Mouse (Mus musculus) fat pad, adult 2 months (tissue): Measurements from ENCODE around the gene Dynlt1c.
"Not testable (repeated sequence)": the region's sequence is repeated elsewhere in the genome, so short reads cannot be mapped to it uniquely, and the experiment has no call there.

Experiments
- DNase-seq: peaks from one replicate; pipeline ENCODE4 v3.0.0-alpha.2; 2011; ENCODE audit warnings: low read depth, low spot score; ENCODE audit errors: extremely low read depth

Gene Dynlt1c

GRCm38 (mm10) chr17:6601204-6601911, at the start of gene Dynlt1c:
Gene Dynlt1c (plus strand): TSS chr17:6601671.
- DNase-seq = peak; percentile 4

- DNase-seq = not testable (repeated sequence)
Observed at GRCm38 (mm10) chr17:6553798-6554197, 47.7 kb upstream of the Dynlt1c start.

DNA sequence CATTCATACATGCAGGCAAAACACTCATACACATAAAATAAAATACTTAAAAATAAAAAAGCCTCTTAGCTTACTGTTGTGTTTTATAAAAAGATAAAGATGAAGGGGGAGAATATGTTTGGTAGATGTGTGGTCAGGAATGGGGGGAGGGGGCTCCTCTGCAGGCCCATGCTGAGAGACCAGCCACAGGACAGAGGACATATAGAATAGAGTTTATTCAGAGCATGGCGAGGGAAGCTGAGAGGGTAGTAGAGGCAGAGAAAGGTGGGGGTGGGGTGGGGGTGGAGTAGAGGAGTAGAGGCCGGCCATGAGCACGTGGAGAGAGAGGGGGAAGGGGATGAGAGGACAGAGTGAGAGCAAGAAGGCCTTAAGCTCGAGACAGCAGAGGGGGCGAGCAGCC, 47.2 kb upstream of the Dynlt1c start:
- not testable (repeated sequence) for DNase-seq

GRCm38 (mm10) chr17:6559447-6560133, 41.9 kb upstream of the Dynlt1c start:
- DNase-seq = not testable (repeated sequence)

DNA sequence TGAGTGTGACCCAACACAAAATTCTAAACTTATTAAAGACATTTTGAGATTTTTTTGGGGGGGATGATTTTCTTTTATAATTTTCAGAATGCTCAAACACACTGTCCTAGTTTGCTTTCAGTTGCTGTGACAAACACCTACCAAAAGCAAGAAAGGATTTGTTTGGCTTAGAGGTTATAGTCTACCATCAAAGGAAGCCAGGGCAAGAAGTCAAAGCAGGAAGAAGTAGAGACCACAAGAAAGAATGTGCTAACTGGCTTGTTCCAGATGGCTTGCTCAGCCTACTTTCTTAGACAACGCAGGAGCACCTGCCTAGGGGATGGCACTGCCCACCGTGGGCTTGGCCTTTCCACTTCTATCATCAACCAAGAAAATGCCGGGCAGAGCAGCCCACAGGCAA, 36.6 kb upstream of the Dynlt1c start:
- DNase-seq = not testable (repeated sequence)

DNA sequence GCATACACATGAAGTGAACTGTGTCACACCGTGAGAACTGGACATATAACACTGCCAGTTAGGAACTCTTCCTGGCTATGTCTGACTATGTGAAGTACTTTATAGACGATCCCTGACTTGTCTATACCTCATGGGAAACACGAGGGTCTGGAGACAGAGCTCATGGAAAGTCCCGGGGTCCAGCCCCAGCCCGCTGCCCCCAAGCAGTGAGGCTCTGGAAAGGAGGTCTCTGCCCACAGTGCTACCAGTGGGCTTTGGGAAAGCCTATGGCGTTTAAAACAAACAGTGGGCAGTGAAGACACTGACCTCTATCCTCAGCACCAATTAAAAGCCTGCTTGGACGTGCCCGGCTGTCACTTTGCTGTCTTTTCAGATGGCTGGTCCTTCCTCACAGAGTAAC, 33.6 kb upstream of the Dynlt1c start:
- not testable (repeated sequence) for DNase-seq

- DNase-seq = not testable (repeated sequence)
Observed at GRCm38 (mm10) chr17:6571296-6571695, 30.2 kb upstream of the Dynlt1c start.

DNA sequence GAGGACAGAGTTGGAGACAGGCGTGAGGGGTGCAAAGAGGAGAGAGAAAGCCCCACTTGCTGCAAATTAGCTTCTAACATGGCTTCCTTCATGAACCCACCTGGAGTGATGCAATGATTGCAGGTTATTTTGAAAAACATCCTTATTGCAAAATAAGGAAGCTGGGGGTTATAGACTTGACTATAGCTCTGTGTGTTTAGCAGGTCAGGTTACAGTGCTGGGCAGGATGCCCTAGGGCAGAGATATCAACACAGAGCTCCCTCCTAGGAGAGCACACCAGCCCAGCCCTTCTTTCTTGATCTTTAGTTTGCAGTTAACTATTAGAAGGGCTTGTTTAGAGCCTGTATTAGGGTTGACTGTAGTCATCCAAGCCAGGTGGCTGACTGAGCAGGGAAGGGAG, 29.3 kb upstream of the Dynlt1c start:
- DNase-seq = not testable (repeated sequence)

DNA sequence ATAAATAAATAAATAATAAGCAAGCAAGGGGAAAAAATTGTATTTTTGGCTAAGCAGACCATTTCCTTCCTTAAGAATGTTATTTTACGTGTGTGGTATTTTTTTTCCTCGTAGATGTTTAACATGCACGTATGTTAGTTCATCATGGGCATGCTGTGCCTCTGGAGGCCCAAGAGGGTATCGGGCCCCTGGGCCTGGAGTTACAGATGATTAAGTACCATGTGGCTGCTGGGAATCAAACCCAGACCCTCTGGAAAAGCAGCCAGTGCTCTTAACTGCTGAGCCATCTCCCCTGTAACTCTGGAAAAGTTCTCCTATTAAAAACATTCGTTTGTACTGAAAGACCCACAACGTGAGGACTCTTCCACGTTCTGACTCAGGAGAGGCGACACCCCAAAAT, 26.1 kb upstream of the Dynlt1c start:
- DNase-seq = not testable (repeated sequence)

GRCm38 (mm10) chr17:6588672-6589071, 12.8 kb upstream of the Dynlt1c start:
- DNase-seq = not testable (repeated sequence)

DNA sequence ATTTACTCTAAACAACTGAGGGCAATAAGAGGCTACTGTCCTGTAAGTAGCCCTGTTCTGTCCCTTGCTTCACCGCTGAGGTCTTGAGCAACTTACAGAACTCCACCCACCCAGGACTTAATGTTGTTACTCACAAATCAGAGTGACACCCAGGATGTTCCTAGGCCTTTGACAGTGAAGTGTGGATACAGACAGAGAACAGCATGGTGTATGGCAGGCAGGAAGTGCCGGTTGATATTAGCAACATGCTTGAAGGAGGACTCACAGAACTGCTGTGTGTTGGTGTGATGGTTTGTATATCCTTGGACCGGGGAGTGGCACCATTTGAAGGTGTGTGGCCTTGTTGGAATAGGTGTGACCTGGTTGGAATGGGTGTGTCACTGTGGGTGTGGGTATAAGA, 9.4 kb upstream of the Dynlt1c start:
- not testable (repeated sequence) for DNase-seq

DNA sequence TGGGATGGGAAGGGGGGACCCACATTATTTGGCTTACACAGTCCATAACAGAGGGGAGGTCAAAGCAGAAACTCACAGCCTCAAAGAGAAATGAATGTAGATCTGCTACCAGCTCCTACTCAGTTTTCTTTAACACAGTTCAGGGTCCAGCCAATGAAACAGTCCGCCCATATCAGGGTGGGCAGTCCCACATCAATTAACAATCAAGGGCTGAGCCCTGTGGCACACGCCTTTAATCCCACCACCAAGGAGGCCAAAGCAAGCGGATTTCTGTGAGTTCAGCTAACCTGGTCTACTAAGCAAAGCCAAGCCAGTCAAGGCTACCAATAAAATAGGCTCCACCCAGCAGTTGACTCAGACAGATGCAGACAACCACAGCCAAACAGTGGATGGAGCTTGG, 7.6 kb upstream of the Dynlt1c start:
- not testable (repeated sequence) for DNase-seq

DNA sequence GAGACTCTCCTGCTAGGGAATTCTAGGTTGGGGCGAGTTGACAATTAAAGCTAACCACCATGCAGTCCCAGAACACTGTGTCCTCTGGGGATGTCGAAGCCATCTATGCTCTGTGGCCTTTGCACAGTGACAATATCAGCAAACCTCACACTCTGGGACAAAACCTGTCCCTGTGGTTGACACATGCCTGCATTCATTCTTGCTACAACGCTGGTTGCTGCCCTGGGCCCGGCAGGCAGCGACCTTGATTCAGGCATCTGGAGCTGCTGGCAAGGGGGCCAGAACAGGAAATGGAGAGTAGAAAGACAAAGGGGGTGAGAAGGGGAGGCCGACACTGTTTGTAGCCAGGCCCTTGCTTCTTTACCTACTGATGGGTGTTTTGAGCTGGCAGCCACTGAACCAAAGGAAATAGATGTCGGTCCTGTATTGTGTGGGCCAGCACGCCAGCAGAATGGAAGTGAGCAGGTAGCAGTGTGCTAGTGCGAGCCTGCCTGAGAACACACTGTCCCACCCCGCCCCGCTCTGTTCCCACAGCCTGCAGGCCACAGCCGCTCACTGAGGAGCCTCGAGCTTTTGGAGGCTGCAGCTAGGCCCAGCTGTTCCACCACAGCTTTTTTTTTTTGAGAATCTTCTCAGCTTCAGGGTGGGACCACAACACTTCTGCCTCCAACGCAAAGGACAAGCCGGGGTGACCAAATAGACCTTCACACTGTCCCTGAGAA, 5.5 kb upstream of the Dynlt1c start:
- DNase-seq = not testable (repeated sequence)

DNA sequence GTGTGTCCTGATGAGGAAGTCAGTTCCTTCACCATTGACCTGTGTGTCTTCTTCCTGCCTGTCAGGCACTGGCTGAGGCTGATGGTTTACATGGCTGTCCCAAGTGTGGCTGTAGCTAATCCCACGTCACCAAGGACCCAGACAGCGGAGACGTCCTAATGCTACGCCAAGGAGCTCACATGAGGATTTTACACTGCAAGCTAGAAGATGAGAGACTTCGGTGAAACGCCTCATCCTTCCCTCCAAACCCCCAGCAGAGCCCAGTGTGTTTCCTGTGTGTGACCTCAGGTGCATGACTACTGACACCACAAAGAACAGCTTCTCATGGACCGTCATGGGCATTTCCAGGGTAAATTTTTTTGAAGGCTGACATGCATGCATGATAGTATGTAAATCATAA, 3.1 kb upstream of the Dynlt1c start:
- DNase-seq = not testable (repeated sequence)

DNA sequence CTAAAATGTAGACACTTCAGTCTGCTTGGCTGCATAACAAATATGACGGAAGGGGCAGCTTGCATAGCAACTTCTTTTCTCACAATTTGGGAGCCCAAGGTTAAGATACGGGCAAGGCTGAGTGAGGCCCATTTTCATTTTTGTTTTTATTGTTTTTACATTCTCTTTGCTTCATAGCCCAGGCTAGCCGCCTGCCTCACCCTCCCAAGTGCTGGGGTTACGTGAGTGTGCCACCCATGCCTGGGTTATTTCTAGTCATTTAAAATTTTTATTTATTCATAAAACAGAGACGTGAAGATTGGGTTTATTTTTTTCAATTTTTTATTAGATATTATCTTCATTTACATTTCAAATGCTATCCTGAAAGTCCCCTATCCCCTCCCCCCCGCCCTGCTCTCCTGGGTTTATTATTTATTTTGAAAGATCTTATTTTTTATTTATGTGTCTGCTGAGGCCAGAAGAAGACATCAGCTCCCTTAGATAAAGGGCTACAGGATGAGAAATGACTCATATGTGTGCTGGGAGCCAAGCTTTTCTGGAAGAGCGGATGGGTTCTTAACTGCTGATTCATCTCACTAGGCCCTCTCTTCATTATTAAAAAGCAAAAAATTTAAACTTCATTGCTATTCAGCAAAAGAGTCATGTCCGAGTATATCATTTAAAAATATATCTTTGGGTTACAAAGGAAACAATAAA, 1.1 kb upstream of the Dynlt1c start:
- DNase-seq = not testable (repeated sequence)

- not testable (repeated sequence) for DNase-seq
Observed at GRCm38 (mm10) chr17:6602205-6602604, 734 bp downstream of the Dynlt1c start.

GRCm38 (mm10) chr17:6605347-6605746, 3.9 kb downstream of the Dynlt1c start:
- DNase-seq = not testable (repeated sequence)

- not testable (repeated sequence) for DNase-seq
Observed at GRCm38 (mm10) chr17:6613524-6613923, 12.1 kb downstream of the Dynlt1c start.

- DNase-seq = not testable (repeated sequence)
Observed at GRCm38 (mm10) chr17:6614316-6614715, 12.8 kb downstream of the Dynlt1c start.

DNA sequence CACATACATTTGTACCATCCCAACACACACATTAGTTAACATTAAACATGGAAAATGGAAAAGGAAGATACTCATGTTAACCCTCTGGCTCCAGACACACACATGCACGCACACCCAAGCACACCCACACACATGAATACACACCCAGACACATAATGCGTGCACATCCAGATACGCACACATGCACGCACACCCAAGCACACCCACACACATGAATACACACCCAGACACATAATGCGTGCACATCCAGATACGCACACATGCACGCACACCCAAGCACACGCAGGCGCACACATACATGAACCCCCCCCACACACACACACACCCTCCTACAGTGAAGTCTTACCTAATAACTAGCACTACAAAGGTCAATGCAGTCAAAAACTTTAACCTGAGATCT, 15.3 kb downstream of the Dynlt1c start:
- not testable (repeated sequence) for DNase-seq
